In the genomic region with DNA sequence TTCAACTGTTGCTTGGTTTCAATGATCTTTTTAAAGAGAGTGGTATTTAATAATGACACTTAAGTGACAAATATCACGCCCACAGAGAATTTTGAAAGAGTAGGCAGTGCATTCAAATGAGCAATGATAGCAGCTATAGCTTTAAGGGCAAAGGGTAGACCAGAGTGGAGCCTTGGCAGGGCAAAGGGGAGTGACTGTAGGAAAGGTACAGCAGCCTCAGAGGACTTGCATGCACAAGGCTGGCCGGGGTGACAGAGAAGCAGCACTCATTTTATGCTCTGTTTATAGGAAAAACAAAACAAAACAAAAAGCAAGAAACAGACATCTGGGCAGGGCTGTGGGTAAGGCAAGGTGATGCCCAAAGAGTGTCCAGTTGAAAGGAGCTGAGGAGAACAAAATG, we compare ENCODE assay signal across 27 mouse cellular contexts. TPM values are rescaled to one million over a fixed set of nuclear protein-coding genes. Genes with fewer than 3 reads are reported as not detected.
DNase-seq lines count a peak whose midpoint lies in the region; ATAC-seq and TF ChIP-seq lines count a peak whose summit lies in the region.
"Had no signal": no experiment of that assay in that cellular context is flagged by ENCODE, and none has a peak within 500 bp of the region (broad histone marks: within the 10 kb centered on the region; RNA-seq: fewer than 3 reads in every experiment).

No protein-coding gene starts in this region.

- no peak for TF ChIP-seq POLR2A in kidney, adult 2 months (IDR thresholded peaks at IDR 0.05; ENCODE audit: low read depth, low read length)
- TF ChIP-seq POLR2A in small intestine, adult 2 months (IDR thresholded peaks at IDR 0.05; ENCODE audit: low read depth, low read length), result peak; percentile 65; the same call in 1 of the 2 replicates

- peak; percentile 54 for DNase-seq in kidney, adult 2 months
- DNase-seq in kidney, adult 18-20 months, result no peak
- DNase-seq in liver, embryonic 13.5 days, result no peak
- DNase-seq: adrenal gland, adult 8-10 months; B cell, adult 2 months; cerebellum, adult 2 months; cerebellum, postnatal 14 days; gastrocnemius, postnatal 10 days; heart, postnatal 36 days; lung, adult 2 months; lung, postnatal 10 days; right cerebral cortex, postnatal 4 days; thymus, adult 2 months; thymus, postnatal 4 days had no signal

- no peaks in the 10 kb centered on the region for H3K4me1 ChIP-seq in kidney, adult 2 months (ENCODE audit: control insufficient read depth, insufficient read depth, low read length)
- peaks cover 88% of the 10 kb centered on the region for H3K4me1 ChIP-seq in liver, embryonic 13.5 days (replicated peaks)
- H3K4me1 ChIP-seq in liver, embryonic 12.5 days, result peaks cover 80% of the 10 kb centered on the region
- H3K4me1 ChIP-seq in intestine, embryonic 15.5 days (replicated peaks), result peaks cover 21% of the 10 kb centered on the region
- H3K4me1 ChIP-seq in small intestine, adult 2 months (ENCODE audit: control insufficient read depth, insufficient read depth, insufficient read length, low read length), result peaks cover 16% of the 10 kb centered on the region; the same call in 1 of the 2 replicates
- no peaks in the 10 kb centered on the region for H3K4me1 ChIP-seq in heart, embryonic 11.5 days (ENCODE audit: control insufficient read depth, insufficient read depth, low read length)

- no peak for ATAC-seq in liver, embryonic 13.5 days (ENCODE audit: low read depth)
- no peak for ATAC-seq in liver, embryonic 12.5 days
- ATAC-seq in intestine, embryonic 15.5 days, result peak; percentile 74
- ATAC-seq in heart, embryonic 11.5 days (replicated peaks; ENCODE audit: insufficient number of reproducible peaks, low FRiP score, low TSS enrichment), result no peak
- ATAC-seq: activated CD4-positive, CD25-positive, alpha-beta regulatory T cell, adult 4 months; forebrain, embryonic 13.5 days; midbrain, embryonic 13.5 days had no signal

- H3K9me3 ChIP-seq in liver, embryonic 13.5 days (replicated peaks), result no peaks in the 10 kb centered on the region
- H3K9me3 ChIP-seq in liver, embryonic 12.5 days (replicated peaks), result no peaks in the 10 kb centered on the region
- no peaks in the 10 kb centered on the region for H3K9me3 ChIP-seq in intestine, embryonic 15.5 days
- no peaks in the 10 kb centered on the region for H3K9me3 ChIP-seq in heart, embryonic 11.5 days (replicated peaks; ENCODE audit: control insufficient read depth, low read length)
- H3K9me3 ChIP-seq: embryonic facial prominence, embryonic 10.5 days; embryonic facial prominence, embryonic 15.5 days; forebrain, embryonic 13.5 days; hindbrain, embryonic 13.5 days; midbrain, embryonic 13.5 days; neural tube, embryonic 13.5 days had no signal

- H3K9ac ChIP-seq in liver, embryonic 13.5 days, result 0 out of 2 replicates have a peak overlapping the region, but pooled peaks have one; percentile 7
- no peak overlapping the region for H3K9ac ChIP-seq in liver, embryonic 12.5 days
- H3K9ac ChIP-seq in intestine, embryonic 15.5 days, result no peak overlapping the region
- H3K9ac ChIP-seq in heart, embryonic 11.5 days (ENCODE audit: low read depth, low read length), result no peak overlapping the region
- H3K9ac ChIP-seq: embryonic facial prominence, embryonic 15.5 days; forebrain, embryonic 13.5 days; hindbrain, embryonic 13.5 days; midbrain, embryonic 13.5 days; neural tube, embryonic 13.5 days had no signal

- WGBS in kidney, adult 2 months, result 50% methylated on average over 2 of the region's 2 CpGs
- 47% methylated on average over 2 of the region's 2 CpGs for WGBS in liver, embryonic 13.5 days (ENCODE audit: insufficient replicate concordance)
- 57% methylated on average over 2 of the region's 2 CpGs for WGBS in liver, embryonic 12.5 days (ENCODE audit: insufficient replicate concordance)
- WGBS in intestine, embryonic 15.5 days, result 45% methylated on average over 2 of the region's 2 CpGs
- WGBS in small intestine, adult 2 months, result 22% methylated on average over 2 of the region's 2 CpGs
- WGBS in heart, embryonic 11.5 days (ENCODE audit: insufficient replicate concordance), result 63% methylated on average over 2 of the region's 2 CpGs

- no peaks in the 10 kb centered on the region for H3K36me3 ChIP-seq in kidney, adult 2 months (ENCODE audit: control insufficient read depth, insufficient read depth, low read length)
- H3K36me3 ChIP-seq in liver, embryonic 13.5 days, result no peaks in the 10 kb centered on the region
- H3K36me3 ChIP-seq in liver, embryonic 12.5 days, result no peaks in the 10 kb centered on the region
- H3K36me3 ChIP-seq in intestine, embryonic 15.5 days, result no peaks in the 10 kb centered on the region
- no peaks in the 10 kb centered on the region for H3K36me3 ChIP-seq in small intestine, adult 2 months (ENCODE audit: control insufficient read depth, insufficient read depth, low read length)
- no peaks in the 10 kb centered on the region for H3K36me3 ChIP-seq in heart, embryonic 11.5 days (ENCODE audit: control insufficient read depth, insufficient read depth, low read length)
- H3K36me3 ChIP-seq: embryonic facial prominence, embryonic 10.5 days; embryonic facial prominence, embryonic 15.5 days; hindbrain, embryonic 13.5 days; midbrain, embryonic 13.5 days; neural tube, embryonic 13.5 days had no signal

- TF ChIP-seq CTCF in kidney, adult 2 months (conservative IDR thresholded peaks at IDR 0.05; ENCODE audit: insufficient read depth, insufficient read length, low read depth, low read length), result no peak
- no peak for TF ChIP-seq CTCF in small intestine, adult 2 months (IDR thresholded peaks at IDR 0.05; ENCODE audit: extremely low read depth, insufficient read length, insufficient replicate concordance, low read depth, low read length)

- H3K27me3 ChIP-seq in kidney, adult 2 months (replicated peaks; ENCODE audit: control insufficient read depth, insufficient read depth, low read length), result no peaks in the 10 kb centered on the region
- peaks cover 11% of the 10 kb centered on the region; the same call in 1 of the 2 replicates for H3K27me3 ChIP-seq in liver, embryonic 13.5 days
- H3K27me3 ChIP-seq in liver, embryonic 12.5 days (replicated peaks), result peaks cover 15% of the 10 kb centered on the region
- H3K27me3 ChIP-seq in intestine, embryonic 15.5 days (replicated peaks), result no peaks in the 10 kb centered on the region
- no peaks in the 10 kb centered on the region for H3K27me3 ChIP-seq in small intestine, adult 2 months (ENCODE audit: control insufficient read depth, insufficient read depth, low read length)
- no peaks in the 10 kb centered on the region for H3K27me3 ChIP-seq in heart, embryonic 11.5 days (ENCODE audit: control insufficient read depth, insufficient read depth, low read length)
- H3K27me3 ChIP-seq: embryonic facial prominence, embryonic 15.5 days had no signal

- no peak overlapping the region for H3K4me3 ChIP-seq in kidney, adult 2 months (ENCODE audit: insufficient read depth, low read depth, low read length)
- H3K4me3 ChIP-seq in liver, embryonic 13.5 days (replicated peaks), result no peak overlapping the region
- no peak overlapping the region for H3K4me3 ChIP-seq in liver, embryonic 12.5 days
- no peak overlapping the region for H3K4me3 ChIP-seq in intestine, embryonic 15.5 days (replicated peaks)
- peak overlapping the region; percentile 40; the same call in 1 of the 2 replicates for H3K4me3 ChIP-seq in small intestine, adult 2 months (ENCODE audit: low read depth, low read length)
- H3K4me3 ChIP-seq in heart, embryonic 11.5 days (ENCODE audit: low read depth, low read length), result no peak overlapping the region
- H3K4me3 ChIP-seq: embryonic facial prominence, embryonic 10.5 days; embryonic facial prominence, embryonic 15.5 days; forebrain, embryonic 13.5 days; hindbrain, embryonic 13.5 days; layer of hippocampus, adult 2 months; midbrain, embryonic 13.5 days; neural tube, embryonic 13.5 days had no signal

- no peak overlapping the region for H3K4me2 ChIP-seq in liver, embryonic 13.5 days
- no peak overlapping the region for H3K4me2 ChIP-seq in liver, embryonic 12.5 days
- peak overlapping the region; percentile 38 for H3K4me2 ChIP-seq in intestine, embryonic 15.5 days (replicated peaks)
- no peak overlapping the region for H3K4me2 ChIP-seq in heart, embryonic 11.5 days
- H3K4me2 ChIP-seq: embryonic facial prominence, embryonic 15.5 days; forebrain, embryonic 13.5 days; hindbrain, embryonic 13.5 days; midbrain, embryonic 13.5 days; neural tube, embryonic 13.5 days had no signal

- no peak overlapping the region for H3K27ac ChIP-seq in kidney, adult 2 months (ENCODE audit: insufficient read depth, low read depth, low read length)
- no peak overlapping the region for H3K27ac ChIP-seq in liver, embryonic 13.5 days
- no peak overlapping the region for H3K27ac ChIP-seq in liver, embryonic 12.5 days
- H3K27ac ChIP-seq in intestine, embryonic 15.5 days, result peak overlapping the region; percentile 67
- peak overlapping the region; percentile 83 for H3K27ac ChIP-seq in small intestine, adult 2 months (ENCODE audit: insufficient read depth, low read depth, low read length)
- no peak overlapping the region for H3K27ac ChIP-seq in heart, embryonic 11.5 days (ENCODE audit: low read depth, low read length)
- H3K27ac ChIP-seq: embryonic facial prominence, embryonic 10.5 days; embryonic facial prominence, embryonic 15.5 days; forebrain, embryonic 13.5 days; hindbrain, embryonic 13.5 days; layer of hippocampus, adult 2 months; macrophage; midbrain, embryonic 13.5 days; neural tube, embryonic 13.5 days had no signal

RNA-seq across cellular contexts. Expression of gene Hipk2, which starts 5.5 kb away (rescaled TPM):
- polyA plus RNA-seq in kidney, adult 2 months (2012; rRNA removed), result 46.4 and 50.8 TPM in 2 replicates
- 20.1 and 20.4 TPM in 2 replicates for polyA plus RNA-seq in liver, embryonic 13.5 days (2015; fragmentation: Nextera tagmentation; extraction: Ambion mirVana)
- polyA plus RNA-seq in liver, embryonic 12.5 days (2016; fragmentation: Nextera tagmentation; extraction: Ambion mirVana), result 26.8 and 28.9 TPM in 2 replicates
- 20.2 and 23.3 TPM in 2 replicates for polyA plus RNA-seq in intestine, embryonic 15.5 days (2015; fragmentation: Nextera tagmentation; extraction: Ambion mirVana)
- polyA plus RNA-seq in small intestine, adult 2 months (2012; rRNA removed), result 28.7 and 74.7 TPM in 2 replicates
- polyA plus RNA-seq in heart, embryonic 11.5 days (2014; fragmentation: Nextera tagmentation; extraction: Ambion mirVana), result 15.1 and 18.9 TPM in 2 replicates

RNA-seq across cellular contexts. Expression of gene Tbxas1, which starts 6.3 kb away (rescaled TPM):
- 19.5 and 21.5 TPM in 2 replicates for polyA plus RNA-seq in kidney, adult 2 months (2012; rRNA removed)
- 11.4 and 12.2 TPM in 2 replicates for polyA plus RNA-seq in liver, embryonic 13.5 days (2015; fragmentation: Nextera tagmentation; extraction: Ambion mirVana)
- 11.3 and 12.9 TPM in 2 replicates for polyA plus RNA-seq in liver, embryonic 12.5 days (2016; fragmentation: Nextera tagmentation; extraction: Ambion mirVana)
- 3.4 and 4.0 TPM in 2 replicates for polyA plus RNA-seq in intestine, embryonic 15.5 days (2015; fragmentation: Nextera tagmentation; extraction: Ambion mirVana)
- 1.7 and 1.8 TPM in 2 replicates for polyA plus RNA-seq in small intestine, adult 2 months (2012; rRNA removed)
- 1.7 and 2.4 TPM in 2 replicates for polyA plus RNA-seq in heart, embryonic 11.5 days (2014; fragmentation: Nextera tagmentation; extraction: Ambion mirVana)

Comparison
In these comparisons a context has a peak if more than half of its experiments do, and no peak if none do; other contexts are left out.
1. H3K27ac ChIP-seq: peak in intestine, embryonic 15.5 days (single experiment) and small intestine, adult 2 months (single experiment); none in kidney, adult 2 months (single experiment), liver, embryonic 13.5 days (single experiment), liver, embryonic 12.5 days (single experiment) and heart, embryonic 11.5 days (single experiment).